Mouse (Mus musculus) kidney, embryonic 15.5 days (tissue): Measurements from ENCODE around the gene Zbtb34. TPM values are rescaled to one million over a fixed set of nuclear protein-coding genes. Genes with fewer than 3 reads are reported as not detected.

Experiments used
- ATAC-seq: fragments of 200-750 bp; cut with Nextera tagmentation; replicated peaks from 2 replicates; pipeline ENCODE4 v1.8.0; 2017; ENCODE audit warnings: moderate TSS enrichment; ENCODE audit not compliant: low FRiP score
- H3K27ac ChIP-seq: fragments of 300-500 bp; sonication (generic); 2 replicates; pipeline ENCODE4 v1.5.1; 2015; ENCODE audit warnings: mild to moderate bottlenecking, inconsistent platforms
- H3K27me3 ChIP-seq: fragments of 300-500 bp; sonication (generic); 2 replicates; pipeline ENCODE4 v1.6.1; 2015; ENCODE audit warnings: inconsistent platforms
- H3K36me3 ChIP-seq: fragments of 300-500 bp; sonication (generic); 2 replicates; pipeline ENCODE4 v1.6.1; 2015; ENCODE audit warnings: inconsistent platforms
- H3K4me1 ChIP-seq: fragments of 300-500 bp; sonication (generic); 2 replicates; pipeline ENCODE4 v1.6.1; 2015; ENCODE audit warnings: inconsistent platforms
- H3K4me2 ChIP-seq: fragments of 300-500 bp; sonication (generic); 2 replicates; pipeline ENCODE4 v1.6.1; 2015; ENCODE audit warnings: moderate library complexity, mild to moderate bottlenecking, inconsistent platforms
- H3K4me3 ChIP-seq: fragments of 300-500 bp; sonication (generic); replicated peaks from 2 replicates; pipeline ENCODE4 v1.5.1; 2015; ENCODE audit warnings: mild to moderate bottlenecking, inconsistent platforms
- H3K9ac ChIP-seq: fragments of 300-500 bp; sonication (generic); 2 replicates; pipeline ENCODE4 v1.6.1; 2015; ENCODE audit warnings: mild to moderate bottlenecking, inconsistent platforms
- H3K9me3 ChIP-seq: fragments of 300-500 bp; sonication (generic); replicated peaks from 2 replicates; pipeline ENCODE4 v1.6.1; 2016; ENCODE audit warnings: inconsistent platforms
- WGBS: fragments of 180-500 bp; shearing (Covaris S2); methylation state at CpG from one replicate; pipeline ENCODE4 v1.1.7; 2015; ENCODE audit warnings: mixed read lengths; 5-methylcytosine and 5-hydroxymethylcytosine counted together
- polyA plus RNA-seq: library from polyadenylated mRNA; unstranded; fragments of >200 nt; fragmentation: Nextera tagmentation; extraction: Ambion mirVana; gene quantifications from 2 replicates; pipeline ENCODE4 v1.2.1, GENCODE M21; 2015

Gene Zbtb34
- polyA plus RNA-seq, 1 experiment from 2014 or later: 6.0 TPM

GRCm38 (mm10) chr2:33456242-33456641, 25.1 kb upstream of the Zbtb34 start:
- Histone ChIP-seq H3K27me3 (no peaks in the 10 kb centered on the region), H3K36me3 (peaks cover 80% of the 10 kb centered on the region), H3K4me2 (no peak overlapping the region), H3K9ac (no peak overlapping the region), H3K27ac (no peak overlapping the region), H3K4me3 (no peak overlapping the region), H3K4me1 (peaks cover 5% of the 10 kb centered on the region; the same call in 1 of the 2 replicates), H3K9me3 (no peaks in the 10 kb centered on the region)
- ATAC-seq: no peak
- 77% methylated on average over 5 of the region's 5 CpGs for WGBS

GRCm38 (mm10) chr2:33455350-33455749, 24.2 kb upstream of the Zbtb34 start:
- peaks cover 5% of the 10 kb centered on the region; the same call in 1 of the 2 replicates for H3K4me1 ChIP-seq
- no peak for ATAC-seq
- no peak overlapping the region for H3K4me3 ChIP-seq
- WGBS: 75% methylated on average over 3 of the region's 3 CpGs
- no peak overlapping the region for H3K27ac ChIP-seq
- H3K9me3 ChIP-seq: no peaks in the 10 kb centered on the region
- no peak overlapping the region for H3K9ac ChIP-seq
- H3K4me2 ChIP-seq: no peak overlapping the region
- H3K36me3 ChIP-seq: peaks cover 82% of the 10 kb centered on the region
- no peaks in the 10 kb centered on the region for H3K27me3 ChIP-seq

- peaks cover 5% of the 10 kb centered on the region; the same call in 1 of the 2 replicates for H3K4me1 ChIP-seq
- peaks cover 84% of the 10 kb centered on the region for H3K36me3 ChIP-seq
- H3K4me3 ChIP-seq: no peak overlapping the region
- no peak overlapping the region for H3K9ac ChIP-seq
- no peak overlapping the region for H3K27ac ChIP-seq
- H3K9me3 ChIP-seq: no peaks in the 10 kb centered on the region
- no peaks in the 10 kb centered on the region for H3K27me3 ChIP-seq
- no peak for ATAC-seq
- 89% methylated on average over 8 of the region's 8 CpGs for WGBS
- no peak overlapping the region for H3K4me2 ChIP-seq
Measured at GRCm38 (mm10) chr2:33454816-33455215, 23.7 kb upstream of the Zbtb34 start.

GRCm38 (mm10) chr2:33453476-33453875, 22.4 kb upstream of the Zbtb34 start:
- Histone ChIP-seq H3K9ac (no peak overlapping the region), H3K4me3 (no peak overlapping the region), H3K4me2 (no peak overlapping the region), H3K27ac (no peak overlapping the region), H3K4me1 (peaks cover 5% of the 10 kb centered on the region; the same call in 1 of the 2 replicates), H3K27me3 (no peaks in the 10 kb centered on the region), H3K9me3 (no peaks in the 10 kb centered on the region), H3K36me3 (peaks cover 86% of the 10 kb centered on the region)
- no peak for ATAC-seq
- WGBS: 90% methylated on average over 3 of the region's 3 CpGs

GRCm38 (mm10) chr2:33452721-33453120, 21.6 kb upstream of the Zbtb34 start:
- Histone ChIP-seq H3K4me3 (no peak overlapping the region), H3K9ac (no peak overlapping the region), H3K36me3 (peaks cover 86% of the 10 kb centered on the region), H3K4me2 (no peak overlapping the region), H3K9me3 (no peaks in the 10 kb centered on the region), H3K27ac (no peak overlapping the region), H3K27me3 (no peaks in the 10 kb centered on the region), H3K4me1 (peaks cover 5% of the 10 kb centered on the region; the same call in 1 of the 2 replicates)
- WGBS: 90% methylated on average over 5 of the region's 5 CpGs
- no peak for ATAC-seq

- no peak overlapping the region for H3K4me3 ChIP-seq
- no peaks in the 10 kb centered on the region for H3K9me3 ChIP-seq
- 51% methylated on average over 4 of the region's 4 CpGs for WGBS
- peaks cover 80% of the 10 kb centered on the region for H3K36me3 ChIP-seq
- H3K27ac ChIP-seq: no peak overlapping the region
- H3K27me3 ChIP-seq: no peaks in the 10 kb centered on the region
- no peak overlapping the region for H3K4me2 ChIP-seq
- no peak for ATAC-seq
- no peak overlapping the region for H3K9ac ChIP-seq
- H3K4me1 ChIP-seq: peaks cover 5% of the 10 kb centered on the region; the same call in 1 of the 2 replicates
Measured at GRCm38 (mm10) chr2:33452140-33452539, 21.0 kb upstream of the Zbtb34 start.

- WGBS: 81% methylated on average over 11 of the region's 11 CpGs
- H3K4me1 ChIP-seq: peaks cover 5% of the 10 kb centered on the region; the same call in 1 of the 2 replicates
- no peak overlapping the region for H3K4me3 ChIP-seq
- no peak overlapping the region for H3K9ac ChIP-seq
- no peak overlapping the region for H3K27ac ChIP-seq
- ATAC-seq: no peak
- H3K9me3 ChIP-seq: no peaks in the 10 kb centered on the region
- no peaks in the 10 kb centered on the region for H3K27me3 ChIP-seq
- peaks cover 80% of the 10 kb centered on the region for H3K36me3 ChIP-seq
- no peak overlapping the region for H3K4me2 ChIP-seq
Measured at GRCm38 (mm10) chr2:33451038-33451978, 20.2 kb upstream of the Zbtb34 start.

GRCm38 (mm10) chr2:33449119-33449873, 18.2 kb upstream of the Zbtb34 start:
- WGBS: 85% methylated on average over 22 of the region's 22 CpGs
- H3K9me3 ChIP-seq: no peaks in the 10 kb centered on the region

GRCm38 (mm10) chr2:33446796-33447195, 15.7 kb upstream of the Zbtb34 start:
- H3K9ac ChIP-seq: no peak overlapping the region
- no peak overlapping the region for H3K4me3 ChIP-seq
- H3K9me3 ChIP-seq: no peaks in the 10 kb centered on the region
- H3K27me3 ChIP-seq: no peaks in the 10 kb centered on the region
- H3K4me2 ChIP-seq: no peak overlapping the region
- ATAC-seq: no peak
- WGBS: 50% methylated on average over 1 of the region's 1 CpGs
- peaks cover 39% of the 10 kb centered on the region for H3K36me3 ChIP-seq
- H3K27ac ChIP-seq: no peak overlapping the region
- H3K4me1 ChIP-seq: no peaks in the 10 kb centered on the region

More at GRCm38 (mm10) chr2:33449119-33449873, 18.2 kb upstream of the Zbtb34 start:
- H3K27ac ChIP-seq: no peak overlapping the region
- H3K4me1 ChIP-seq: peaks cover 5% of the 10 kb centered on the region; the same call in 1 of the 2 replicates
- no peak overlapping the region for H3K9ac ChIP-seq
- H3K4me3 ChIP-seq: no peak overlapping the region
- H3K4me2 ChIP-seq: no peak overlapping the region
- H3K27me3 ChIP-seq: no peaks in the 10 kb centered on the region
- peaks cover 64% of the 10 kb centered on the region for H3K36me3 ChIP-seq
- no peak for ATAC-seq

- H3K4me2 ChIP-seq: no peak overlapping the region
- H3K27me3 ChIP-seq: no peaks in the 10 kb centered on the region
- H3K9ac ChIP-seq: no peak overlapping the region
- H3K9me3 ChIP-seq: no peaks in the 10 kb centered on the region
- no peak overlapping the region for H3K27ac ChIP-seq
- H3K4me1 ChIP-seq: no peaks in the 10 kb centered on the region
- H3K4me3 ChIP-seq: no peak overlapping the region
- 89% methylated on average over 5 of the region's 5 CpGs for WGBS
- no peak for ATAC-seq
- peaks cover 28% of the 10 kb centered on the region for H3K36me3 ChIP-seq
Measured at GRCm38 (mm10) chr2:33445741-33446140, 14.6 kb upstream of the Zbtb34 start.

- Histone ChIP-seq H3K9ac (no peak overlapping the region), H3K9me3 (no peaks in the 10 kb centered on the region), H3K4me2 (no peak overlapping the region), H3K27me3 (no peaks in the 10 kb centered on the region), H3K4me1 (peaks cover 1% of the 10 kb centered on the region), H3K4me3 (no peak overlapping the region), H3K36me3 (peaks cover 19% of the 10 kb centered on the region), H3K27ac (no peak overlapping the region)
- ATAC-seq: no peak
Measured at GRCm38 (mm10) chr2:33444862-33445261, 13.7 kb upstream of the Zbtb34 start.

- Histone ChIP-seq H3K27ac (no peak overlapping the region), H3K9ac (no peak overlapping the region), H3K4me1 (peaks cover 6% of the 10 kb centered on the region), H3K27me3 (no peaks in the 10 kb centered on the region), H3K4me3 (no peak overlapping the region), H3K4me2 (no peak overlapping the region), H3K9me3 (no peaks in the 10 kb centered on the region), H3K36me3 (peaks cover 14% of the 10 kb centered on the region)
- 55% methylated on average over 5 of the region's 5 CpGs for WGBS
- ATAC-seq: no peak
Measured at GRCm38 (mm10) chr2:33444358-33444757, 13.2 kb upstream of the Zbtb34 start.
